Mouse (Mus musculus) spleen, postnatal 10 days (tissue): Measurements from ENCODE around the gene Taar8b.
A peak's percentile ranks its signal among the peaks of the same experiment; 100 is the strongest.
"Not testable (repeated sequence)": the region's sequence is repeated elsewhere in the genome, so short reads cannot be mapped to it uniquely, and the experiment has no call there.

Experiments used
- DNase-seq, 2 experiments: peaks; one replicate each; pipeline ENCODE4 v3.0.0; 2021 to 2022; ENCODE audit warnings: low spot score in 2 of 2

Gene Taar8b

DNA sequence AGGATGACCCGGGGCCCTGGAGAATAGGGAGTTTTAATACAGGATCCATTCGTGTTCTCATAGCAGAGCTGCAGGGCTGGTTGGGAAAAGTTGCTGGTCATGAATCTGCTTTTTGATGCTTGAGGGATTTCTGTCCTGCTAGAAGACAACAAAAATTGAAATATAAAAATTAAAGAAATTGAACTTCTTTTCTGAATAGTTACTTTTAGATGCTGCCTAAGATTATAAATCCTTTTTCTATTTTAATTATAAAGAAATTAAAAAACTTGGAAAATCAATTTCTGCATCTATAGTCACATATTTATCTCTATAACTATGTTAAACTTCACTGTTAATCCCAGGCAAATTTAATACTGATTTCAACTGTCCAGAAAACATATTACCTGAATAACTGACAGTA, at the start of gene Taar8b:
Gene Taar8b, minus strand, starts transcription at position 101 of the 400 bp plus-strand sequence.
- DNase-seq = no peak

DNA sequence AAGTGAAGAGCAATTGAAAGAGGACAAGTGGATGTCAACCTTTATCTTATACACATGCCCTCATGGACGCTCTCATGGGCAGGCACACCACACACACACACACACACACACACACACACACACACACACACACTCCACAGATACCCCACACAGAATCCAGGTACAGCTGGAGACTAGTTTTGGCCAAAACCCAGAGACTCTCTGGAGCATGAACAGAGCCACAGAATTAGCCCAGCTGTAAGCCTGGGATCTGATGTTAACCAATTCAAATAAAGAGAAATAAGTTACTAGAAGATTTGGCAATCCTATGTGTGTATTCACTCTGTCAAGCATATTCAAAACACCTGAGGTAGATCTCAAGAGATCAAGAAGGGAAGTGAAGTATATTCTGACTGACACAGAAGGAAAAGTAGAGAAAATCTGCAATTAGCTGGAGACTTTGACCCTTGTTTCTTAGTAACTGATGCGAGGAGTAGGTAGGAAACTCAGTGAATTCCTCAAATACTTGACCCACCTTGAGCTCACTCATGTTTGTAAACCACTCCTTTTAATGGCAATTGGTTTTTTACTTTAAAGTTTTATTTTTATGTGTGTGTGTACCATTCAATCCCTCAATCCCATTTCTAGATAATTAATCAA, 46.6 kb upstream of the Taar8b start:
- DNase-seq = no peak

DNA sequence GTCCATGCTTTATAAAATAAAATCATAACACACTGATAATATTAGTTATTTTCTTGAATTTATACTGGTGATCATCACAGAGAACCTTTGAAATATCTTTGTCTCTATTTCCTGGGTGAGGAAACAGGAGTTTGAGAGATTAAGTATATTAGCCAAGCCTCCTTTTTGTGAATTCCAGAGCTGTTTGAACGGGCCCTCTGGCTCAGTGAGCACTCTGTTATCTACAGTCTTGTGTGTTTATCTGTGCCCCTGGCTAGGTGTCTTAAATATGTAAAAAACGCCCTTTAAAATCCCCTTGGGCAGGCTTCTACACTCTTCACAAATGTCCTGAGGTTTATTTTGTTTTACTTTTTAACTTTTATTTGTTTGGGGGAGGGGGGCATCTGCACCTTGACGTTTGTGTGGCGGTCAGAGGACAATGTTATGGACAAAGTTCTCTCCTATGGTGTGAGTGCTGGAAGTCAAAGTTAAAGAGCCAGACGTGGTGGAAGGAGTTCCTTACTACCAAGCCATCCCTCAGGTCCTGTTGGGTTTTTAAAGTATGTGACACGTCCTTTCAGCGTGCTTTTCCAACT, 42.1 kb upstream of the Taar8b start:
- DNase-seq = no peak

DNA sequence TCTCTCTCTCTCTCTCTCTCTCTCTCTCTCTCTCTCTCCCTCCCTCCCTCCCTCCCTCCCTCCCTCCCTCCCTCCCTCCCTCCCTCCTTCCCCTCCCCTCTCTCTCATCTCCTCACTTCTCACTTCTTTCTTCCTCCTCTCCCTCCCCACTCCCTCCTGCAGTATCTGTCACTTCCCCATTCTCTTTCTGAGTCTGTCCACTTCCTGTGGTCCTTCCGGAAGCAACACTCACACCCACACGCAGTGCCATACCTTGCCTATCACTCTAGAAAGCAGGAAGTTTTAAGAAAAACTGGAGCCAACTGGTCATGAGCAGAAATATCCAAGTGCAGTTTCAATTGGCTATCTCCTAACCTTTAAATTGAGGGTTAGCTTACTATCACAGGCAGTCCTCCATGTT, 41.0 kb upstream of the Taar8b start:
- DNase-seq = no peak

DNA sequence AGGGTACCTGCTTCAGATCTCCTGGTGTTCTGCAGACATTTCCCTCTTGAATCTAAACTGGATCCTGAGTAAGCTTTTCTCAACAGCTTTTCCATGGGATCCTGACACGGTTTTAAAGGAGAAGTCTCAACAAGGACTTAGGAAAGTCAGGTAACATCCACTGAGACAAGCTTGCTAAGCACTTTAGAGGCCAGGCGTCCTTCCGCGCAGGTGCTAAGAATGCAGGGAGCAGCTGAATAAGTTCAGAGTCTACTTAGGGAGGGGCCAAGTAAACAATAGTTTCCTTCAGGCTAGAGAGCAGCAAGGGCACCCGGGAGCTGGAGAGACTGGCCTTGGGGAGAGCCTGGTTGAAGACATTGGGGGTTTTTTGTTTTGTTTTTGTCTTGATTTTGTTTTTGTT, 40.2 kb upstream of the Taar8b start:
- no peak for DNase-seq

DNA sequence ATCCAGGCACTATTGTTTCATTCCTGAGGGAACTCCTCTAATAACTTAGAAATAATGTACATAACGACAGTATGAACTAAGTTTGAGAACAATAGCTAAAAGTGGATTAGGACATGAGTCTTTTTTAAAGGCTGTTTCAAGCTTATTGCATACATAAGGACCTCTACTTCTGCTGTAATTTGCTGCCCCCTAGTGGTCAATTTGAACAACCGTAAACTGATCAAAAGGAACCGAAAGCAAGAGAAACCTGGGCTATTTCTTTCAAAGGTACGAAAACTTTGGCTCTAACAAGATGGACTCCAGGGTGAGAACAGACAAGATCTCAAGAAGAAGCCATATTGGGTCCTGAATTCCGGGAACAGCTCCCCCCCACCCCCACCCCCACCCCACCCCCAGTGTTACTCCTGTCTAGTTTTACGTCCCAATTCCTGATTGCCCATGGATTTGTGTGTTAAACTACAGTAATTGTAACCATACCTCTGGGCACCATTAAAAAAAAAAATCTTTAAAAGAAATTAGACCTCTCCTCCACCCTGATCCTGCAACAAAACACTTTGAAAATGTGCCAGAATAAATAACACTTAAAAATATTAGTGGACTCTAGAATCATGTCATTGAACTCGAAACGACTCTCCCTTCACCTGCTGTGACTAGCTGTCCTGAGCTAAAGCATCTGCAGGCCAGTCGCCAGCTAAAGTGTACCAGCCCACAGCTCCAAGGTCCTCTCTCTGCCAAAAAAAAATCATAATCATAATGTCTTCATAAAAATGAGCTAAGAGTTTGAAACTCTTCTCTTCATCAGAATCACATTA, 39.6 kb upstream of the Taar8b start:
- peak; percentile 26 to 75 for DNase-seq

DNA sequence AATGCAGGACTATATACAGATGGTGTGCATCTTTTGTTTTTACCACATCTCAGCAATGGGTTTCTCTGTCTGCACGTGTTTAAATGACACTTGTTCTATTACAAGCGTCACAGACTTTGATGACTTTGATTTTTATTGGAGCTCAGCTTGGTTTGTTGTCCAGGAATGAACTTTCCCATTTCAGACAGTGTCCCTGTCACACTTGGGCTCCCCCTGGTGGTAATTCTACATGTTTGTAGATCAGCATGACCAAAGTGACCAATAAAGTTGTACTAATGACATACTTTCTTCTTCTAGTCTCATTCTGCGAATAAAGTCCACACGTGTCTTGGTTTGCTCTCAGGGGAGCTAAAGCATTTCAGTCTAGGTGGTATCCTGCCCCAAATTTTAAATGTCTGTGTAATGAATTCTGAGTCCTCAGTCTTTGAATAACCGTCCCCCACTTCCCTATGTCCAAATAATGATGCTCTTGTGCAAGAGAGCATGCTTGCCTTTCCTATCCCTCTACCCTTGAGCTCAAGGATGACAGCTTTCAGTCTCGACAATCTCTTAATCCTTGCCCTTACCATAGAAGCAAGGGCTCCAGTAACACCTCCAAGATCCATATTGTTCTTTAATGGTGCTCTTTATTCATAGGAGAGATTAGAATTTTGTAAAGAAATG, 19.2 kb upstream of the Taar8b start:
- DNase-seq = peak in 1 of 2 experiments; percentile 44

DNA sequence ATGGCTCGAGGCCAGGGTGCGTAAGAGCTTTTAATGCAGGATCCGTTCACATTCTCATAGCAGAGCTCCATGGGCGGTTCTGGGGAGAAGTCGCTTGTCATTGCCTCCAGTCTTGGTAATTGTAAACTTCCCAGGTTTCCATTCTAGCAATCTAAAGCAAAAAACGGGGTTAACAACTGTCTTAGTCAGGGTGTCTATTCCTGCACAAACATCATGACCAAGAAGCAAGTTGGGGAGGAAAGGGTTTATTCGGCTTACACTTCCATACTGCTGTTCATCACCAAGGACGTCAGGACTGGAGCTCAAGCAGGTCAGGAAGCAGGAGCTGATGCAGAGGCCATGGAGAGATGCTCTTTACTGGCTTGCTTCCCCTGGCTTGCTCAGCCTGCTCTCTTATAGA, 17.3 kb upstream of the Taar8b start, which contains the start of gene Taar9:
Gene Taar9, minus strand, starts transcription at position 101 of the 400 bp plus-strand sequence.
- DNase-seq = not testable (repeated sequence)

DNA sequence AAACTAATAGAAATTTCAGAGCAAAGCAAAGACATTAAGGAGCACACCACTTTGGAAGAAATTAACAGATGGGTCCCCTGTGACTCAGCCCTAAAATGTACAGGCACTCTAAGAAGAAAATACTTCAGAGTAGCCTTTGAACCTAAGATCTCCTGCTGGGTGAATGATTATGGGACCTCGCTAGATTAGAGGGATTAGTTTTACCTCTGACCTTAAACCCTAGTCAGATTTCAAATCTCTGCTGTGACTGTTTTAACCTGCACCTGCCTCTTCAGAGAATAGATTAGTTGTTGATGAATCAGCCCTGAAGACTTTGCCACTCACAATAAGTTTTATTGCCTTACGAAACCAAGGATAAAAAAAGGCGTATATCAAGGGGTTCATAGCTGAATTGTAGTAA, 16.1 kb upstream of the Taar8b start:
- DNase-seq = no peak

DNA sequence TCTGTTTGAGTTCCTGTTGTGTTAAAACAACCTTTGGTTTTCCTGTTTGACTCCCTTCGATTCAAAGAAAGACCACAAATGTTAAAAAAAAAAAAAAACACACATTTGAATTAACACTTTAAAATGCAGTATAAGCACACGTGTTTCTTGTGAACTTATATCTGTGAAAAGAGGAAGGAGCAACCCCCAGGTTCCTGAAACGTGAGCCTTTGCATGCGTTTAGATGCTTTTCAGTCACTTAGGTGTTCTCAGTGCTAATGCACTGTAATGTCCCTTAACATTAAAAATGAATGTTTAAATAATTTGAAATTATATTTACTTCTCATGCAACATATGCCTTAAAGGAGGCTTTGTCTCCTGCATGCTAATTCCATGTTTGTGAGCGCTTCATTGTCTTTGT, 15.7 kb upstream of the Taar8b start:
- no peak for DNase-seq

DNA sequence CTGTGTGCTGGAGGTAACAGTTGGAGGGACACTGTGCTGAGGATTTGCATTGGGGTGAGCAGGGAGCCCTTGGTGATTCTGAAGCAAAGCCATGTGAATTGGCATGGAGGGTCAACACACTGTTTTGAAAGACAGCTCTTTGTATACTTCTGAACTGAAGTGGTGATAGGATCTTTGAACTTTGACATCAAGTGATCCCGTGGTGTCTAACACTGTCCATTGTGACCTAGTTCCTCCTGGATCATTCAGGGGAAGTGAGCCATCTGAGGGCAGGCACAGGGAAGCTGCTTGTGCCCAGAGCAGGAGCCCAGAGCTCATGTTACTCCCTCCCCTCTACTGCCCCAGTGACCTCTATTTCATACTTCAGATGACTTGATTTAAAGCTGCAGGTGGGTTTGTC, 11.2 kb upstream of the Taar8b start:
- DNase-seq = not testable (repeated sequence)

DNA sequence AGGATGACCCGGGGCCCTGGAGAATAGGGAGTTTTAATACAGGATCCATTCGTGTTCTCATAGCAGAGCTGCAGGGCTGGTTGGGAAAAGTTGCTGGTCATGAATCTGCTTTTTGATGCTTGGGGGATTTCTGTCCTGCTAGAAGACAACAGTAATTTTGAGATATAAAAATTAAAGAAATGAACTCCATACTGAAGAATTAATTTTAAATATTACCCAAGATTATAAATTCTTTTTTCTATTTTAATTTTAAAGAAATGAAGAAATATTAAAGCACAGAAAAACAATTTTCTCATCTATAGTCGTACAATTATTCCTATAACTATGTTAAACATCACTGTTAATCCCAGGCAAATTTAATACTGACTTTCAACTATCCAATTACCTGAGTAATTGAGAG, 9.7 kb upstream of the Taar8b start, which contains the start of gene Taar8c:
Gene Taar8c, minus strand, starts transcription at position 101 of the 400 bp plus-strand sequence.
- not testable (repeated sequence) for DNase-seq

DNA sequence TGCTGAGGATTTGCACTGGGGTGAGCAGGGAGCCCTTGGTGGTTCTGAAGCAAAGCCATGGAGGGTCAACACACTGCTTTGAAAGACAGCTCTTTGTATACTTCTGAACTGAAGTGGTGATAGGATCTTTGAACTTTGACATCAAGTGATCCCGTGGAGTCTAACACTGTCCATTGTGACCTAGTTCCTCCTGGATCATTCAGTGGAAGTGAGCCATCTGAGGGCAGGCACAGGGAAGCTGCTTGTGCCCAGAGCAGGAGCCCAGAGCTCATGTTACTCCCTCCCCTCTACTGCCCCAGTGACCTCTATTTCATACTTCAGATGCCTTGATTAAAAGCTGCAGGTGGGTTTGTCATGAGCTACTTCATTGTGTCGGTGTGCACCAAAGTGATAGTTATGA, 4.9 kb upstream of the Taar8b start:
- DNase-seq = not testable (repeated sequence)

DNA sequence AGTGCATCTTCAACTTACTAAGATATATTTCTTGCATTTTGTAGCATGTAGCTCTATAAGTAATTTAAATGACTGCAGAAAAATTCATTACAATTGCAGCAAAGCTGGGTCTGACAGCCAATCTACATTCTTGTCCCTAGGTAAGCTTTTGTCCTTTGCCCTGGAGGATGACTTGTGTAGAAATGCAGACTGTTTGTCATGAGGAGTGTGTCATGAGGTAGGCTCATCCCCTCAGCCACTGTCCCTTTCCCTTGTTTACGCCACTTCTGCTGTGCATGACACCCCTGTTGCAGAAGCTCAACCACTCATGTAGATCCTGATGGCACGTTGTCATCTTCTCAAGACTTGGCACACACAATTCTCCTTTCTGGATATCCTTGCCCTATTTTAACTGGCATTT, 4.9 kb downstream of the Taar8b start:
- DNase-seq = no peak

DNA sequence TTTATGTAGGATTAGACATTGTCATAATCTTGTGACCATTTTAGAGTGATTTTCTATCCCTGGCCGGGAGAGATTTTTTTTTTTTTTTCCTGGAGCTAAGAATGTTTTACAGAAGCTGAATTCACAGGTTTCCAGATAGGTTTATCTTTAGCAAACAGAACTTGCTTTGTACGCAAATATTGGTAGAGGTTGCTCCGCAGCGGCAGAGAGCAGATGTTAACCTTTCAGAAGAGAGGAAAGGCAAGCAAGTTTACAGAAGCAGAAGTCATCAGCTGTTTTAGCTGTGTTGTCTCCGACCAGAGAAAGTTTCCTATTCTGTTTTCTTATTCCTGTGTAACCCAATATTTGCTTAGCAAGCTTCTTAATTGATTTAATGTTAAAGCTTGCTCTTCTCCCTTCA, 5.5 kb downstream of the Taar8b start:
- no peak for DNase-seq

DNA sequence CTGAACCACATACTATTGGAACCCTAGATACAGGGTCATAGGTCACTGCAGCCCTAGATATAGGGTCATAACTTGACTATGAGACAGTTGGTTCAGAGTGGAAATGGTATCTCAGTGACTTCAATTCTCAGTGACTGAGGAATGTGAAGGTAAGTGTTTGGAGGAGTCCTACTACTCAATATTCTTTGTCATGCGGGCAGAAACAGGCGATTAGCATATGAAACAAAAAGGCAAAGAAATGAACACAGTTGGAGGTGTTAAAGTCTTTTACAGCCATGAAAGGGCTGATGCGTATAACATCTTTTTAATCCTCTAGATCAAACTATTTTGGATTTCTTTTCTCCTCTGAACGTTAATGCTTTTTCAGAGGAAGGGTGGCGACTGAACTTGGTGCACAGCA, 6.2 kb downstream of the Taar8b start:
- DNase-seq = no peak

DNA sequence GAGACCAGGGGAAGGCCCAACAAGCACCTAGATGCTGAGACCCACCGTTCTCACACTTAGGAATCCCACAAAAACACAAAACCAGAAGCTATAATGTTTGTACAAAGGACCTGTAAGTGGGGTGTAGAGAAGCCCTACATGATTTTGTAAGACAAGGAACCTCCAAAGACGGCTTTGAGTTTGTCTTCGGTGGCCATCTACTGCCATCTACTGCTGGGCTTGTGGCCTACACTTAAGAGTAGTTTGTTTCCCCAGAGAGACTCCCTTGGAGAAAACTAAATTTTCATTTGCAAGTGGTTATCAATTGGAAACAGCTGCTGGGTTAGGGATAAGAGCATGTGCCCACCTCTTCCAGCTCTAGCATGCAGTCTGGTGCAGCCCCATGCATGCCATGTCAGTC, 11.9 kb downstream of the Taar8b start:
- peak in 1 of 2 experiments; percentile 53 for DNase-seq

DNA sequence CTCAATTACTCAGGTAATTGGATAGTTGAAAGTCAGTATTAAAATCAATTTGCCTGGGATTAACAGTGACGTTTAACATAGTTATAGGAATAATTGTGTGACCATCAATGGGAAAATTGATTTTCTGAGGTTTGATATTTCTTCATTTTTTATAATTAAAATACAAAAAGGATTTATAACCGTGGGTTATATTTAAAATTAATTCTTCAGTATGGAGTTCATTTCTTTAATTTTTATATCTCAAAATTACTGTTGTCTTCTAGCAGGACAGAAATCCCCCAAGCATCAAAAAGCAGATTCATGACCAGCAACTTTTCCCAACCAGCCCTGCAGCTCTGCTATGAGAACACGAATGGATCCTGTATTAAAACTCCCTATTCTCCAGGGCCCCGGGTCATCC, 15.9 kb downstream of the Taar8b start, which contains the start of gene Taar8a:
Gene Taar8a, plus strand, starts transcription at position 301 of the 400 bp plus-strand sequence.
- DNase-seq = not testable (repeated sequence)

DNA sequence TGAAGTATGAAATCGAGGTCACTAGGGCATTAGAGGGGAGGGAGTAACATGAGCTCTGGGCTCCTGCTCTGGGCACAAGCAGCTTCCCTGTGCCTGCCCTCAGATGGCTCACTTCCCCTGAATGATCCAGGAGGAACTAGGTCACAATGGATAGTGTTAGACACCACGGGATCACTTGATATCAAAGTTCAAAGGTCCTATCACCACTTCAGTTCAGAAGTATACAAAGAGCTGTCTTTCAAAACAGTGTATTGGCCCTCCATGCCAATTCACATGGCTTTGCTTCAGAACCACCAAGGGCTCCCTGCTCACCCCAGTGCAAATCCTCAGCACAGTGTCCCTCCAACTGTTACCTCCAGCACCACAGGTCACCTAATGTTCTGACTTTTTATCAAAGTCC, 17.3 kb downstream of the Taar8b start:
- DNase-seq = not testable (repeated sequence)

DNA sequence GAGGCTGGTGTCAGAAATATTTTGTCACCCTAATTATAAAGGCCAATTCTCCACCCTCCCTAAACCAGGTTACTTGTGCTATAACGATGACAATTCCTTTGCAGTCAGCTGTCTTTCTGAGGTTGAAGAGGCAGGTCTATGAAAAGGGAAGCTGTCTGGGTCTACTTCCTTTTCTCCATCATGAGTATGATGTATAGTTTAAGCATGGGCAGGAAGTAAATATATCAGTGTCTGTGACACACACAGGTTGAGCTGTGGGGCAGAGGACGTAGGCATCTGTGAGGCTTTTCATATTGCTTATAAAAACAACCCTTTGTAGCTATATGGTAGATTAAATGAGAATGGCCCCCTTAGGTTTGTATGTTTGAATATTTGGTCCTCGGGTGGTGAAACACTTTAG, 33.1 kb downstream of the Taar8b start:
- DNase-seq = no peak

DNA sequence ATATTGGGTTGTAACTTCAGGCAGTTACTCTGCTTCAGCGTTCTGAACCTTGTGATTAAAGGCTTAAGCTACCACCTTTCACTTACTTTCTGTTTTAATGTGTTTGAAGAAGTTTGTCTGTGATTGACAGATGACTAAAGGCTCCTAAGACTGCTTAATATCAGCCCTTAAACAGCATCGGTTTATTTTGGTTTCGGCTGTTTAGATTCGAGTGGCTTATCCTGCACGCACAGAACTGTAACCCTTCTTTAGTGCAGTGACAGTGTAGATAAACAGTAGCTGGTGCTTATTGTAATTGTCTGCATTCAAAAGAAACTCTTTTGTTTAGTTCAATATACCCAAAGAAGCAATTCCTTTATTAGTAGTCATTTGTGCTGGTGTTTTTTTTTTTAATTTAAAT, 40.1 kb downstream of the Taar8b start:
- DNase-seq = no peak

DNA sequence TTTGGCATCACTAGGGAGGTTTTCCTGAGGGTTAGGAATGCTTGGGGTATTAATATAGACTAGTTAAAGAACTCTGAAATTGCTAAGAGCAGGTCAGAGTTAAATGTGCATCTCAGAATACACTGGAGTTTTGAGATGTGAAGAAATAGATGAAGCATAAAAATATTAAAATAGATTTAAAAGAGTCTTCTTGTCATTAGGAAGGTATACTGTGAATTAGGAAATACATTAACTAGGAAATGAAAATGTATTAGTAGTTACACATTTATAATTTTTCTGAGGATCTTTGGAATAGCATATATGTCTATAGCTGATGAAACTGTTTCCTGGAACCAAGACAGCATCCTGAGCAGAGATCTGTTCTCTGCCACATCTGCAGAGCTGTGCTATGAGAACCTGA, 42.9 kb downstream of the Taar8b start, which contains the start of gene Taar7f:
Gene Taar7f, plus strand, starts transcription at position 301 of the 400 bp plus-strand sequence.
- DNase-seq = no peak
